Mouse (Mus musculus) megakaryocyte, adult 5-6 weeks (primary cell): ENCODE measurements at regions not wholly inside any gene's neighbourhood (a gene's known extent, or its start where the extent isn't known, plus 50 kb on each side); places are given as distances from the start of the nearest gene placed in this dataset.
A peak's percentile ranks its signal among the peaks of the same experiment; 100 is the strongest.

ENCODE experiments used
- ATAC-seq: 2 replicates; pipeline ENCODE4 v1.8.0; 2016; ENCODE audit warnings: mild to moderate bottlenecking, inconsistent platforms; ENCODE audit not compliant: poor library complexity, severe bottlenecking

GRCm38 (mm10) chr7:115073406-115073805, 329.9 kb downstream of the Insc start:
- ATAC-seq: no peak

DNA sequence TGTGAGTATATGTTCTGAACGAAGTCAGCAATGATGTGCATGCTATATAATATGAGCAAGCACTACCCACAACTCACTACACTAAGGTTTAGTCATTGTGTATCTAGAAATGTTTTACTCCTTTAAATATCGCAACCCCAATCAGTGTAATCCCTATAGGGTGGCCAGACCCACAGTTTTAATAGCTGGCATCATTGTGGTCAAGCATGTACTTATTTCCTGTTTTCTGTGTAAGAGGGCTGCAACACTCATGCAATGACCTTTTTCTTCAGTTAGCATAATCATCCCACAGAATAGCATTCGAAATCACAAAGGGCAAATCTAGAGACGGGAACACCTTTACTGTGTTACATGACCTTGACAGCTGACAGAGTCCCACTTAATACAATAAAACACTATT, 333.3 kb downstream of the Insc start:
- peak; percentile 68 for ATAC-seq

DNA sequence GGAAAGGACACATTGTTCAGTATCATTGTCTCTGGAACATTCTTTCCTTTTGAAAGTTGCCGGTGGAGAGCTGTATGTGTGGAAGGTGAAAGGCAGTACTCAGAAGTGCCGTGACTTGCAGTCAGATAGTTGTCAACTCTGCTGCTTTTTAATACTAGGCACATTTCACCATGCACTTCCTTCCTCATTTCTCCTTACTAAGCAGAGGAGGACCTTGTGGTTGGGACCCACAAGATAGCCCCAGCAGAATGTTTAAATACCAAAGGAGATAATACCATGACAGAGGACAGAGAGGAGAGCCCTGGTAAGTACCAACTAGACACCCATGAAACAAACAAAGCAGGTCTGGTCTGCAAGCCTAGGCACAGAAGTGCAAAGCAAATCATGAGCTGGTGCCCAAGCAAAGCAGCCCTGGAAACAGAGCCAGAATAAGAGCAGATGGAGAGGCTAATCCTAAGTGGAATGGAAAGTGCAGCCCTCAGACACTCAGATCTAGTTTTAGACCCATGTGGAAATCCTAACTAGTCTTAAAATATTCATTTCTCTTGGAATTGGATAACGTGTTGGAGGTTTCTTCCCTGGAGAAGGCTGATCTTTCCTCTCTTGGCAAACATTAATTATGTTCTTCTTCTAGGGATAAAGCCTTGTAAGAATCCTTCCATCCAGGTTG, 341.4 kb downstream of the Insc start:
- ATAC-seq: peak; percentile 96

DNA sequence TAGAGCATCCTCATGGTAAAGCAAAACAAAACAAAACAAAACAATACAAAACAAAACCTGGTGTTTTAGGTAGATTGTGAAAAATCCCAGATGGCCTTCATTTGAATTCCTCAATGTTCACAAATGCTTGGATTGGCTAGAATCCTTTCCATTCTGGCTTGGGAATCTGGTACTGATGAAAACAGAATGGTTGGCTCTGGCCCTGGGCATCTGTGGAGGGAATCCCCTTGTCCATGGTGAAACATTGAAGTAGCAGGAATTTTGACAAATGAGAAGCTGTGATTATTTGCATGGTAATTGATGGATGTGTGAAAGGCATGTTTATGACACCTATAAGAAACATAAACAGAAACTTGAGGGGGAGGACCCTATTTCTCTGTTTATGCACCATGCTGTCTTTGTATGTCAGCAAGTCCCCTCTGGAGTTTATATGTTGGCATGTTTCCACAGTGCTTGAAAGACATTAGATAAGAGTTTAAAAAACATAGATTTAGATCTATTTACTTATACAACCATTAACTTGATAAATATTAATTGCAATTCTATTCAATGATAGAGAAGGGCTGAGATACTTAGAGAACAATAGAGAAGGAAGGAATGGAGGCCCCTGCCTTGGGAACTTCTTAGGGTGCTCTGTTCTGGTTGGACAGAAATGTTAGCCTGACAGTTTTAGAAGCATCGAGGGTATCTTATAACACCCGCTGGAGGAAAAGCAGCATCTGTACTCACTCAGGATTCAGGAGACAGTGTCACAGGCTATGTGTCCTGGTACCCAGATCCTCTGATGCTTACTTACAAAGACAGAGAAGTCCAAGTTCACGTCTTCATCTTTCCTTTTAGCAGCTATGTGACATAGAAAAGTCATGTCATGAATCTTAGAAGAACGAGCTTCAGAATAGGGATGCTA, 343.3 kb downstream of the Insc start:
- no peak for ATAC-seq

GRCm38 (mm10) chr7:115092481-115093050, 349.1 kb downstream of the Insc start:
- ATAC-seq: no peak

GRCm38 (mm10) chr7:115106041-115106440, 362.5 kb downstream of the Insc start:
- ATAC-seq: no peak

DNA sequence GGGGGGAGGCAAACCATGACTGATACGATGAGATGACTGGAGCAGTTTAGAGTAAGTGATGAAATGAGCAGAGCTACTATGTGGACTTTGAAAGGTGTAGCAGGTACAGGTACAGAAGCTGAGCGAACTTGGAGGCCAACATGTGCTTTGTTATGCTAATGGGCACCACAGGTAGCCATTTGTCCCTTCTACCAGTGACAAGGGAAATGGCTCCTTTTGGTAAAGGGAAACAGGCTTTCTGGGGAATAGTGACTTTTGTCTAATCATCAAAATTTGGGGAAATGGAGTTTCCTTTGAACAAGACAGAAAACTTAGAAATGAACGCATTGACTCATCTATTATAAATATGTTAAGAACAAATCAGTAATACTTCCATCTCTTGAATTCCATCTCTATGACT, 368.8 kb downstream of the Insc start:
- no peak for ATAC-seq

DNA sequence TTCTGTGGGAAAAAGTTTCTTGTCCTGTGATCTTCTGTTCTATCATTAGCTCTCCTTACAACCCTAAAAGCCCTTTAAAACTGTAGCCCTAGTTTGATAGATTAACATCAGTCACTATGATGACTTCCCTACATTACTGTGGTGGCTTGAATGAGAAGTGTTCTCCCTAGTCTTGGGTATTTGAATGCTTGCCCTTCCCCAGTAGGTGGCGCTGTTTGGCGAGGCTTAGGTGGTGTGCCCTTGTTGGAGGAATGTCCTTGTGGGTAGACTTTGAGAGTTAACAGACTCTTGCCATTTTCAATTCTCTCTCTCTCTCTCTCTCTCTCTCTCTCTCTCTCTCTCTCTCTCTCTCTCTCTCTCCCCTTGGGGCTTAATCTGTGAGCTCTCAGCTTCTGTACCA, 379.8 kb downstream of the Insc start:
- no peak for ATAC-seq

- no peak for ATAC-seq
Observed at GRCm38 (mm10) chr7:115129001-115129400, 385.5 kb downstream of the Insc start.

GRCm38 (mm10) chr7:115131259-115131969, 387.9 kb downstream of the Insc start:
- ATAC-seq: peak; percentile 56

- no peak for ATAC-seq
Observed at GRCm38 (mm10) chr7:115131970-115132551, 388.6 kb downstream of the Insc start.

GRCm38 (mm10) chr7:115132595-115132994, 389.1 kb downstream of the Insc start:
- ATAC-seq: no peak

DNA sequence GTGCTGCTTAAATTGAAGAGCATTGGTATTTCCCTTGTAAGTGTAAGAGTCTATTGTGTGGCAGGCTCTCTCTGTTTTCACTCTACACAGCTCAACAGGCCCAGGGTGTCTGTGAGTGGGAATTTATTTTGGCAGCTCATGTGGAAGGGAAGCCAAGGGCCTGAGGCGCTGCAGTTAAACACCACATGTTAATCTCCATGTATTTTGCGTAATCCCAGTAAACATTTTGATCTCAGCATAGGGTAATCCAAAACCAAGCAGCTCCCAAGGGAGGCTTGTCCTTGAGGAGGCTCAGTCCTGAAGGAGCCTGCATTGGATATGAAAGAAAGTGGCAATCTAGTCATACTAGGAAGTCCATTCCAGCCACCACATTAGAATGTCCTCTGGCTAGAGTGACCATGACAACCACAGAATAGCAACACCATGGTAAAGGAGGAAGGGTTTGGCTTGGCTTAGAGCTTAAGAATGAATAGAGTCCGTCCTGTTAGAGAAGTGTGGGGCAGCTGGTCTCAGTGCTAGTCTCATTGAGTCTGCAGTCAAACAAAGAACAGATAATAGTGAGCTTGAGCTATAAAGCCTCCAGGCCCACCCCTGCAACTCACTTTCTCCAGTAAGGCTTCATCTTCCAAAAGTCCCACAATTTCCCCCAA, 391.6 kb downstream of the Insc start:
- ATAC-seq: no peak

- ATAC-seq: no peak
Observed at GRCm38 (mm10) chr7:115140286-115140685, 396.8 kb downstream of the Insc start.

DNA sequence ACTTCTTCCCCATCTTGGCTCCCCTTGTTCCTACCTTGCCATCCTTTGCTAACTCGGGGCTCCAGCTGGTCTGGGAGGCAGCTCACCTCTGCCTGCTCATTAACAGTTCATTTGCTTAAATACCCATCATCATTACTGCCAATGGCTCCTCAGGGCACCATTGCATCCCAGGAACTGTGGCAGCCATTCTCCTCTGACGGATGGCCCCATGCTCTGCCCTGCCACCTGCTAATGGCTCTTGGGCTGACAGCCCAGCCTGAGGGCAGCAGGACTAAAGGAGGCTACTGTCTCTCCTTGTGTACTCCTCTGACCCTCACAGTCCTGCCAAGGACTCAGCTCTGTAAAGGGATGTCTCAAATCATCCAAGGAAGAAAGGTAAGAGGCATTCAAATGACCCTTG, 398.7 kb downstream of the Insc start:
- no peak for ATAC-seq

DNA sequence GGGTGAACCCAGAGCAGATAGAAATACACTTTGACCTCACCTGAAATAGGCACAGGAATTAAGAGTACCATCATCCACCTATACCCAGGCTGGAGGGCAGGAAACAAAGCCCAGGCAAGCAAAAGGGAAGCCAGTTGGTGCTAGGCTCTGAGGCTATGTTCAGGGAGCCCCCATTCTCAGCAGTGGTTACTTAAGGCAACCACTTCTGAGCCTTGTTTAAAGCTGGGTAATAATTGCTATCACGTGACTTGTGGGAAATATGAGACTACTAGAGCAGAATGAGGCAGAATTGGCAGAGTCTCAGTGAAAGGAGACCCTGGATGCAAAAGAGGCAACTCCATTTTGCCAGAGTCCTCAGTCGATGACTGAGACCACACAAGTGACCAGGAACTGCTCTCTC, 401.5 kb downstream of the Insc start:
- no peak for ATAC-seq

DNA sequence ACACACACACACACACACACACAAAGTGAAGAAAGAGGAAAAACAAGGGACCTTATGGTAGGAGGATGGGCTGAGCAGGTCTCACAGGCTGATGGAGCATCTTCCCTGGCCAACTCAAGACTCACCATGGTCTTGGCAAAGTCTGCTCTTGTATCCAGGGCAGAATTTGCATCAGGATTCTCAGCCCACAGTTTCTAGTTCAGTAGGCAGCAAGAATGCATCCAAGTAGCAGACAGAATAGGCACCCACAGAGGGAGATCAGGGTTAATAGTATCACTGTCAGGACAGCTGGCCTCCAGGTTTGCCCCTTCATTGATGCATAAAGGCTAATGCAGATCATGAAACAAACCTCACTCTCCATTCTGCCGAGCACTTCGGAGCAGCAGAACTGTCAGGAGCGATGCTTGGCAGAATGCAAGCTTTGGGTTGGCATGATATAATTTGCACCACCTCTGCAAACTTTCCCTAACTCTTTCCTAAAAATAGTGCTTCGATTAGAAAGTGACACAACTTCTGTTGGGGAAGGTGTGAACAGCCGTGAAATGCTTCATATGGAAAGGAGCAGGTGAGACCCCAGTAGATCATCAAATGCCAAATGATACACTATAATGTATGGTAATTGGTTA, 404.0 kb downstream of the Insc start:
- no peak for ATAC-seq

GRCm38 (mm10) chr7:115153291-115153690, 409.8 kb downstream of the Insc start:
- ATAC-seq: no peak

- ATAC-seq: no peak
Observed at GRCm38 (mm10) chr7:115153764-115154509, 410.4 kb downstream of the Insc start.
